Mouse (Mus musculus): ENCODE data around the gene Cep250. TPM values are rescaled to one million over a fixed set of nuclear protein-coding genes. Genes with fewer than 3 reads are reported as not detected.
"Not testable (repeated sequence)": the region's sequence is repeated elsewhere in the genome, so short reads cannot be mapped to it uniquely, and the experiment has no call there.

Gene Cep250
- total RNA-seq (2021) = 10 to 100 TPM; 14.3 to 18.9 TPM

DNA sequence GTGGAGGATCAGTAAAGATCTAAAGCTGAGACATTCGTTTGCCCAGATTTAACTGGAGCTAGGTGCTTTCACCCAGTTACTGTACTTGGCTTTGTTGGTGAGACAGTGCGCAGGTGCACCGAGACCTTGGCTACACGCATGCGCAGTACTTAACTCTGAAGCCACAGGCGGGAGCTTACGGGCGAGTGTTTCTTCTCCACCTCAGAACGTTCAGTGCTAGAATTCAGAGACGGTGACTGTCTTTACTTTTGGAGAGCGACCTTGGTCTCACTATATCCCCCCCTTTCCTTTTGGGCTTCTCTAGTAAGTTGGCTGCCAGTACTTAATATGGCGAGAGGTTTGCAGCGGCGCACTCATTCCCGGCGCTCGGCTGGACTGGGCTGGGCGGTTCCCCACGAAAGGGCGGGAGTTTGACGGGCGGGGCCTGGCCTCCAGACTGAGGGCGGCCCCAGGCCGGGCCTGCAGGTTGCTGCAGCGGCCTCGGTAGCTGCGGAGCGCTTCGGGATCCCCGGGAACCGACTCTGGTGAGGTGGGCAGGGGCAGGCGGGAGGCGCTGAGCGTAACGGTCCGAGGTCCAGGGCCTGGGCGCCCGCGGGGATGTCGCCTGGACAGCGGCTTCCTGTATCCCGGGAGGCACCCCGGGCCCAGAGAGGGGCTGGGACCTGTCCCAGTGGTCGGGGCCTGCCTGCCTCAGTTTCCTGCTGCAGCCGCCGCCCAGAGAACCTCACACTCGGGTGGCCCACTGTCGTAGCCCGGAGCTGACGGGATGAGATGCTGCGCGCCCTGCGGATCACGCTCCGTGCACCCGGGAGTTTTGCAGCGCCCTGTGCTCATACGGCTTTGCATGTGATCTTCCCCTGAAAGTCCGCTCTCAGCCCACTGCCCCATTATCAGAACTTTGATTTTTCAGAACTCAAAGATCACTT, at the start of gene Cep250:
Gene Cep250 (plus strand): TSS at position 325 of the 926 bp plus-strand sequence.
- peak; percentile 69 to 79 for DNase-seq (ENCODE audit: extremely low spot score in 1 of 2, low spot score in 1 of 2)

- no peak for DNase-seq (ENCODE audit: extremely low spot score in 1 of 2, low spot score in 1 of 2)
These were observed 41.6 kb upstream of the Cep250 start for GRCm38 (mm10) chr2:155914684-155915083.

DNA sequence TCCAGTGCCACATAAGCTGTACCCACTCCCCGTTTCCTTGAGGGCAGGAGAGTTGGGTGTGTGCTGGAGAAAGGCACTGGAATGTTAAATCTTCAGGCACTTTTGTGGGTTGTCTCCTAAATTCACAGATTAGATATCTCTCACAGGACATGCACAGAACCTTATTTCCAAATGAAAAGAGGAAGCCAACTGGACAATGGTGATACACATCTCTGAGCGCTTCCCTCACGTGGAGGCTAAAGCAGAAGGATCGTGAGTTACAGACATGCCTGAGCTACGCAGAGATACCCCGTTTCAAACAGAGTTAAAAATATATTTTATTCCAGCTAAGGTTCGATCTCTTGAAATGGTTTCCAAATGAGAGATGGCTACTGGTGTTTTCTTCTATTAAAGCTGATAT, 33.1 kb upstream of the Cep250 start:
- DNase-seq (ENCODE audit: extremely low spot score in 1 of 2, low spot score in 1 of 2) = no peak

GRCm38 (mm10) chr2:155925213-155925612, 31.0 kb upstream of the Cep250 start:
- DNase-seq (ENCODE audit: extremely low spot score in 1 of 2, low spot score in 1 of 2) = not testable (repeated sequence)

DNA sequence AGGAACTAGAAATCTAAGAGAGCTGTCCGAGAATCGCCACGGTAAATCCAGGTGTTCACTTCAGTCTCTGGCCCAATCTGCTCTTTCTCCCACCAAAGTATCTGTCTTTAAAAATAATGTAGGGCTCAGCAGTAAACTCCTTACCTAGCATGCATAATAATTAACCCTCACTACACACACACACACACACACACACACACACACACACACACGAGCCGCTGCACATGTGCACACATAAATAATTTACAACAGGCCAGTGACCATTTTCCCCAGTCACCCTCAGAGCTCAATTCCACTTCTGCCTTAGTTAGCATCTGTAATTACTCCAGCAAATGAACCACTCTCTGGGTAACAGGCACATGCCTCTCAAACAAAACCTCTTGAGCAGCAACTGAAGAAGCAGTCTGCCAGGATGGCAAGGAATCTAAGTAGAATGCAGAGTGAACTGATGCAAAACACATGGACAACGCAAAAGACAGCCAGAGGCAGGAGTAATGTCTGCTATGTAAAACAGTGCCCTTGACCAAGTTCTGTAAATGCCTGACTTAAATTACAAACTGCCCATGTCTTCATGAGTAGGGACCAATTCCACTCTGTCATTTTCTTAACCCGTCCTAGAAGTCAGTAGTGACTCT, 27.4 kb upstream of the Cep250 start:
- DNase-seq (ENCODE audit: extremely low spot score in 1 of 2, low spot score in 1 of 2) = no peak

GRCm38 (mm10) chr2:155929531-155930442, 26.5 kb upstream of the Cep250 start, which contains the start of gene Uqcc1:
Uqcc1 (minus strand) TSS chr2:155930310.
- DNase-seq (ENCODE audit: extremely low spot score in 1 of 2, low spot score in 1 of 2) = peak; percentile 82 to 84

- DNase-seq (ENCODE audit: extremely low spot score in 1 of 2, low spot score in 1 of 2) = no peak
These were observed 16.2 kb upstream of the Cep250 start for GRCm38 (mm10) chr2:155939897-155940529.

DNA sequence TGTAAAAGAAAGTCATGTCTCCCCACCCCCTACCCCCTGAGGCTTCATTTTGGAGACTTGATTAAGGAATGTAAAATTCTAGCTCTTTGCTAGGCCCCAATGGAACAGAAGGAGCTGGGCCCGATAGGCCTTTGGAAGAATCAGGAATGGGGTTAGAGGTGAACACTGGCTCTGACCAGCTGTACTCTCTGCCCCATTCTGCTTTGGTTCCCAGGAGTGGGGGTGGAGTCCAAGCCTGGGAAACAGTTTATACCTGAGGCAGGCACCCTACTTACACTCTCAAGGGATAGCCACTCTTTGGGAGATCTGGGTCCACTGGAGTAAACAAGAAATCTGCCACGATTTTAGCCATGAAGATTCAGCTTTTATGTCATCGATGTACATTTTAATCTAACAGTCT, 15.6 kb upstream of the Cep250 start, which contains the start of gene Gm15557:
Gene Gm15557 (plus strand): TSS at position 48 of the 400 bp plus-strand sequence.
- no peak for DNase-seq (ENCODE audit: extremely low spot score in 1 of 2, low spot score in 1 of 2)

DNA sequence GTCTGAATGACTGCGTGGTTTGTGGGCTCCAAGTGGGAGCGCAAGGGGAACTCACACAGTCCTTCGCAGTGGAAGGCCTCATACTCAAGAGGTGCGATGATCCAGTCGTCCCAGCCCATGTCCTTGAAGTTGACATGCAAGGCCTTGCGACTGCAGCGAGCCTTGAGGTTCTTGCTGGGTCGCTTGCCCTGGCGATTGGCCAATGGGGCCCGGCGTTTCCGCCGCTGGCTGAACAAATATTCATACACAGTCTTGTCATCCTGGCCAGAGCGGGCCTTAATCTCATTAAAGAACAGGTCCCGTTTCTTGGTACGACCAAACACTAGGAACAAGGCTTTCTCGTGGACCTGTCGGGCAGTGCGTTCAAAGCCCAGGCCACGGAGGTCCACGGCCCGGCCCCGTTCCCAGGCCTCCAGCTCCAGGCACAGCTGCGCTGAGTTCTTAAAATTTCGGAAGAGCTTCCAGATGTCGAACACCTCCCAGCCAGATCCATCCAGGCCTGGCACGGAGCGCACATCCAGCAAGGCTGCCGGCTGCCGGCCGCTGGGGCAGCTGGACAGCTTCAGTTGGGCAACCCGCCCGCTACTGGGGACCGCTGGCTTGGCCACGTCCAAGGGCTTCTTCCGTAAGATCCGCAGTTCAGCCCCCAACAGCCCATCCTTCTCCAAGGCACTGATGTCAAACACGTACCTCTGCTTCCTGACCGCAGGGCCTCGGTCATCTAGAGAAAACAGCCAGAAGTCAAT, 14.4 kb upstream of the Cep250 start:
- DNase-seq (ENCODE audit: extremely low spot score in 1 of 2, low spot score in 1 of 2) = no peak

DNA sequence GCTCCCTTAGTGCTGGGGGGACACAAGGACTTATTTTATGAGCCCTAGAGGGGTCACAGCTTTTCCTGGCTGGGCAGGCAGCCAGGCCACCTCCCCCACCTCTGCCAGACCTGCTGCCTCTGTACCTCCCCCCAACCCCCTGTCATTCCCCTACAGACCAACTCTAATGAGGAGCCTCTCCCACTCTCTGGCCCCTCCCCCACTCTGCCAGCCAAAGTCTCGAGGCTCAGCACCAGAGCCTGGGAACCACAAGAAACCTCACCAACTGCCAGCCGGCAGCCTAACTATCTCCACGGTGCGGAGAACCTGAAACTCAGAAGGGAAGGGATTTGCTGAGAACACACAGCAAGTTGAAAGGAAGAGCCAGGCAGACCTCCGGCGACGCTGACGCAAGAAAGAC, 12.8 kb upstream of the Cep250 start:
- DNase-seq (ENCODE audit: extremely low spot score in 1 of 2, low spot score in 1 of 2) = no peak

GRCm38 (mm10) chr2:155944685-155945084, 11.6 kb upstream of the Cep250 start:
- DNase-seq (ENCODE audit: extremely low spot score in 1 of 2, low spot score in 1 of 2) = no peak

DNA sequence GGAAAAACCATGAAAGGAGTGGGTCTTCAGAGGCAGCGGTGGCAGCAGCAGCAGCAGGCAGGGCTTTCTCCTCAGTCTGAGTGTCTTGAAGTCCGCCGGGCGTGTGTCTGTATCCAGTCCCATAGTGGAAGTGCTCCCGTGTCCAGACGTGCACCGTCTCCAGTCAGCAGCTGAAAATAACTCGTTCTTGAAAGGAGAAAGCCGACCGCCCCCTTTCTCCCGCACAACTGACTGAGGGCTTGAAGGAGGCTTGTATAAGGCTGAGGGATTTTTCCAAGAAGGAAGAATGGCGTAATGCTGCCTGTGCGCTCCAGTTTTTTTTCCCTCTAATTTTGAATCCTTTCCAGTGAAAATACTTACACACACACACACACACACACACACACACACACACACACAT, 11.1 kb upstream of the Cep250 start, which contains the start of gene Gdf5:
Gene Gdf5 (minus strand): TSS at position 244 of the 400 bp plus-strand sequence.
- DNase-seq (ENCODE audit: extremely low spot score in 1 of 2, low spot score in 1 of 2) = no peak

DNA sequence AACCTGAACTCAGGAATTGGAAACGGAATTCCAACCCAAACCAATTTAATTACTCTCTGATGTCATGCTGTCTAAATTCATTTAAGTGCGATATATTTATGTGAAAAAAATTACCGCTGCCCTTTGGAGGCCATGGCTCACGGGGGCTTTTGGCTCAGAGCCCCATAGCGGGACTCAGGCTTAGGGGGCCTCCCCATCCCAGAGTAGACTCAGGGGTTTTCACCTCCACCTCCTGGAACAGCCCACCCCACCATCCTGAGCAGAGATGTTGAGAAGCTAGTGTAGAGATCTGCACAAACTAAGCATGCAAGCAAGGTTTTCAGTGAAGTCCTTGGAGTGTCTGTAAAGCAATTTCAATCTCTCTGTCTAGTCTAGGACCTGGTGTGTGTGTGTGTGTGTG, 10.7 kb upstream of the Cep250 start:
- no peak for DNase-seq (ENCODE audit: extremely low spot score in 1 of 2, low spot score in 1 of 2)

GRCm38 (mm10) chr2:155946069-155946468, 10.2 kb upstream of the Cep250 start:
- DNase-seq (ENCODE audit: extremely low spot score in 1 of 2, low spot score in 1 of 2) = peak; percentile 56 to 88

GRCm38 (mm10) chr2:155946499-155946898, 9.8 kb upstream of the Cep250 start:
- DNase-seq (ENCODE audit: extremely low spot score in 1 of 2, low spot score in 1 of 2) = no peak

GRCm38 (mm10) chr2:155947390-155948002, 8.8 kb upstream of the Cep250 start:
- no peak for DNase-seq (ENCODE audit: extremely low spot score in 1 of 2, low spot score in 1 of 2)

GRCm38 (mm10) chr2:155949362-155949761, 6.9 kb upstream of the Cep250 start:
- DNase-seq (ENCODE audit: extremely low spot score in 1 of 2, low spot score in 1 of 2) = no peak

DNA sequence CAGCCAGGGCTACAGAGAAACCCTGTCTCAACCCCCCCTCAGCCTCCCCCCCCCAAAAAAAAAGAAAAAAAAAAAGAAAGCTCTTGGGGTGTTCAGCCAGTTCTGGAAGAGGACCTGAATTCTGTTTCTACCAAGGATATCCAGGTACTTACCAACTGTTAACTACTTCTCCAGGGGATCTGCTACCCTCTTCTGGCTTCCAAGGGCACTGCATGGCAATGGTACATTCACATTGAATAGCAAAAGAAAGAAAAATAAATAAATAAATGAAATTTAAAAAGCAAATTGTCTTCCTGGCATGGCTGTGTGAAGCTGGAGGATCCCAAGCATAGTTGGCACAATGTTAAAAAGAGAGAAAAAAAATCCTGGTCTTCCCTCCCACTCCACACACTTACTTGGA, 4.3 kb upstream of the Cep250 start:
- DNase-seq (ENCODE audit: extremely low spot score in 1 of 2, low spot score in 1 of 2) = peak in 1 of 2 experiments; percentile 58

DNA sequence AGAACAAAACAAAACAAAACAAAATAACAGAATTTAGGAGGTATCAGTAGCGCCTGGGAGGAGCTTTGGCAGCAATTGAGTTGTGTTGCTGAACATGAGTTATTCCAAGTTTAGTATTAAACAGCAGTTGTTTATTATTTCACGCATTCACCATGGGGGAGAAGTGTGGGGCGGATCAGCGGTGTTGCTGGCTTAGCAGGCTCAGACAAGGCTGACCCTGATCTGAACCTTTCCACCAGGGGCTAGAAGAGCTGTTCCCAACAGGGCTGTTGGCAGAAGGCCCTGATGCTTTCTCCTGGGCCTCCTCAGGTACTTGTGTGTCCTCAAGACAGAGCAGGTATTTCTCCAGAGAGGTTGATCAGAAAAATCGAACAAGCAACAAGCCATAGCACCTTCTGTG, 3.7 kb downstream of the Cep250 start:
- no peak for DNase-seq (ENCODE audit: extremely low spot score in 1 of 2, low spot score in 1 of 2)

All from layer of hippocampus, postnatal 25 days (tissue).